Mouse (Mus musculus) cerebellum, adult 11 months (tissue): ENCODE measurements around the gene Scn8a.
"Not testable (repeated sequence)": the region's sequence is repeated elsewhere in the genome, so short reads cannot be mapped to it uniquely, and the experiment has no call there.

Experiments used
- DNase-seq: peaks from one replicate; pipeline ENCODE4 v3.0.0; 2022

Scn8a gene

DNA sequence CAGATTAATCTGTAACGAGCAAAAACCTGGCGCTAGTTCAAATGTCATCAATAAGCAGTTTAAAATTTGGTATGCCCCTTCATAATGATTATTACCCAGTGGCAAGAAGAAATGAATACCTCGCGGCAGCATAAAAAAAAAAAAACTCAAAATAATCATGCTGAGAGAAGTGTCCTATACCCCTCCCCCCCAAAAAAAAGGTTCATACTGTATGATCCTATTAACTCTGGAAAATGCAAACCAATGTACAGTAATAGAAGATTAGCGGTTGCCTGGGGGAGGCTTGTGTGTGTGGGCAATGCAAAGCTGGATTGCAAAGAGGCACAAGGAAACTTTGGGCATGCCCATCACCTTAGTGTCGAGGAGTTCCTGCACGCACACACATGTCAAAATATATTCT, at the start of gene Scn8a:
Gene Scn8a, plus strand, starts transcription at position 301 of the 400 bp plus-strand sequence.
- no peak for DNase-seq

- no peak for DNase-seq
Observed at GRCm38 (mm10) chr15:100821824-100822223, 47.8 kb upstream of the Scn8a start.

DNA sequence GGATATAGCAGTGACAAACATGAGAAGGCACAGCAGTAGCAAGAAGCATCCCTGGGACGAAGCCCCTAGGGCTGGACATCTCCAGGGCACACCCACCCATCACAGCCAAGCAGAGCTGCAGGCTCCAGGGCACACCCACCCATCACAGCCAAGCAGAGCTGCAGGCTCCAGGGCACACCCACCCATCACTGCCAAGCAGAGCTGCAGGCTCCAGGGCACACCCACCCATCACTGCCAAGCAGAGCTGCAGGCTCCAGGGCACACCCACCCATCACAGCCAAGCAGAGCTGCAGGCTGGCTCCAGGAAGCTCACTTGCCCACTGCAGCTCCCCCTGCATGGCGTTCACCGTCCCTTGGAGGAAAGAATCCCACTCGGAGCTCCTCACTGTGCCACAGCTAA, 47.3 kb upstream of the Scn8a start:
- not testable (repeated sequence) for DNase-seq

GRCm38 (mm10) chr15:100825249-100825856, 44.3 kb upstream of the Scn8a start:
- DNase-seq, result no peak

DNA sequence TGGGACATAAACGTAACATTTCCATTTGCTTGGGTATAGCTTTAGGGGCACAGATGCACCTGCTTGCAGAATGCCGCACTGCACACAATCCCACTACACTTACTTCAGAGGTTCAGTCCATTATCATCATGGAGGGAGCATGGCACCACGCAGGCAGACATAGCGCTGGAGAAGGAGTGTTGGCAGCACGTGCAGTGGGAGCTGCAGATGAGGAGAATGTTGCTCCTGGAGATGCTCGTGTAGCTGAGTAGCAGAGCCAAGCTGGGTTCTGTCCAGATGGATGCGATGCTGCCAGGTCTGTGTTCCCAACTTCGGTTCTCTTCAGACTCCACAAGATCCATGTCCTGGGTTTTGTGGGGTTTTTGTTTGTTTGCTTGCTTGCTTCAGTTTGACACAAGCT, 43.6 kb upstream of the Scn8a start:
- DNase-seq, result no peak

DNA sequence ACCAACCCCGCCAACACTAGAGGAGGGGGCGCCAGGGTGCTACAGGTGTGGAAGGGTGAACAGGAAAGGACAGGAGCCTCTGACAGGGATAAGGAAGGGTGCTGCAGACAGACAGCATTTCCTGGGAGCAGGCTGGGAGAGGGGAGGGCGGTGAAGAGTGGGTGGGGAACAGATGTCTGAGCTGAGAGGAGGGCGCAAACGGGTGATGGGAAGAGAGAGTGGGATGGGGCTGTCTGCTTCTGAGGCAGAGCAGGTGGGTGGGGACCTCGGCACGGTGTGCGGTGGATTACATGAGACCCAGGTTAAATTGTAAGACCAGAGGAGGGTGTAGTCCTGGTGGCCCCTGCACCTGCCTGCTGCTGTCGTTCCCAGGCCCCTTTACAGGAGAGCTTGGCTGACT, 39.9 kb upstream of the Scn8a start:
- no peak for DNase-seq

GRCm38 (mm10) chr15:100830682-100831081, 39.0 kb upstream of the Scn8a start:
- no peak for DNase-seq

DNA sequence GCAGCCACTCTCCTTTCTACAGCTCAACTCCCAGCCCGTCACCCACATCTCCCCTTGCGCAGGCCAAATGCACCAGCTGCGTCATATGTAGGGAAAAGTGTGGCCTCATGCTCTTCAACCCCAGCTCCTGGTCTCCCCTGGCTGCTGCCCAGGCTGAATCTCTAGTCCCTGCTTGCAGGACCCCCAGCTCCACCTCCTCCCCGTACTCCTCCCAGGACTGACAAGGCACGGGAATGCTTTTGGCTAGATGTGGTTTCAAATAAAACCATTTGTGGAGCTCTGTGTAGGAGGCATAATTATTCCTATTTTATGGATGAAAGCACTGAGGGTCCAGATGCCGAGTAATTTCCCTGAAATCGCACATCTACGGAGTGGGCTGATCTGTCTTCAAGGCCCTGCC, 37.5 kb upstream of the Scn8a start:
- DNase-seq, result no peak

DNA sequence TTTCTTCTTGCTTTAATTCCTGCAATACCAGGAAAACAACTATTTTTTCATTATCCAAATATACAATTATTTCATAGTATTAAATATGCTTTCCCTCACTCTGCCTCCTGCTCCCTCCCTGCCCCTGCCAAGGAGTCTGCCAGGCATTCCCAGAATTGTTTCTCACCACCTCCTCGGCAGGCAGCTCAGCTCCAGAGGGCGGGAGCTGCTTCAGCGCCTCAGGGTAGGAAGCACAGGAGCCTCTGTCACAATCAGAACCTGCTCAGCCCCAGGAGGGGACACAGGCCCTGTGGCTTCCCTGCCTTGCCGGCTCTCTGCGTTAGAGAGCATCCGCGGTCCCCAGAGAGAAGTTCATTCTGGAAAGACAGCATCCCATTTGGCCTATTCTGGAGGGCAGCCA, 36.9 kb upstream of the Scn8a start:
- no peak for DNase-seq

GRCm38 (mm10) chr15:100836729-100837128, 32.9 kb upstream of the Scn8a start:
- DNase-seq, result no peak

DNA sequence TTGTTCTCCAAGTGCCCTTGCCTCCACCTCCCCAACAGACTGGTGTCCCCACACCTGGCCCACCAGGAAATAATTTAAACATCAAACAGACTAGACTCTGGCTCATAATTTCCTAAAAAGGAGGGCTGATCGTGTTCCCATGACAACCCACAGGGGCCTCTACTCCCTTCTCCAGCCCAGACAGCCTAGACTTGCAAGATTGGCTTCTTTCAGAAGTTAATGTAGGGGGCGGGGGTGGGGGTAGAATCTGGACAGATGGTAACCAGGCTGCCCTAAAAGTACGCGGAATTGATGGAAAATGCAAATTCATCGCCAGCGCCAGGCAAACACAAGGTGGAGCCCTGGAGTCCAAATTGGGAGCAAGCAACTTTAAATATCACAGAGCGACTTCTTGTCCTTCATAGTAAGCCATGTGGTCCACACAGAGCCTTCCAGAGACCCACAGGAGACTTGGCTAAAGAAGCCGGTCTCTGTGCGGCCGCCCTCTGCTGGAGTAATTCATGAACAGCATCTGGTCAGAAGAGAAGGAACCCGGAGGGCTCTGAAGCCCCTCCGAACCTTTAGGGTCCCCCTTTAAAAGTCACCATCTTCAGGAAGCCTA, 31.0 kb upstream of the Scn8a start:
- DNase-seq, result peak; percentile 68

- no peak for DNase-seq
Observed at GRCm38 (mm10) chr15:100844336-100844735, 25.3 kb upstream of the Scn8a start.

- peak; percentile 24 for DNase-seq
Observed at GRCm38 (mm10) chr15:100845049-100845879, 24.4 kb upstream of the Scn8a start.

GRCm38 (mm10) chr15:100847193-100847592, 22.5 kb upstream of the Scn8a start:
- no peak for DNase-seq

GRCm38 (mm10) chr15:100857586-100857985, 12.1 kb upstream of the Scn8a start:
- no peak for DNase-seq

DNA sequence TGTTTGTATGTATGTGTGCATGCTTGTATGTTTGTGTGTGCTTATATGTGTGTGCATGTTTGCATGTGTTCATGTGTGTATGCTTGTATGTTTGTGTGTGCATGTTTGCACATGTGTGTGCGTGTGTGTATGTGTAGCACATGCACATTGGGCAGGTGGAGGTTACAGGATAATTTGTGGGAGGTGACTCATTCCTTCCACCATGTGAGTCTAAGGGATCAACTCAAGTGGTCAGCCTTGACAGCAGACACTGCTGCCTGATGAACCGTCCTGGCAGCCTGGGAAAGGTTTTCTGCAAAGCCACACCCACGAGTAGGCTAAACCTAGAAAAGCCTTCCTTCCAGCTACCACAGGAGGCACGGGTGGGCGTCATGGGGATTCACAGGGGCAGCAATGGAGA, 8.8 kb upstream of the Scn8a start:
- DNase-seq, result no peak

DNA sequence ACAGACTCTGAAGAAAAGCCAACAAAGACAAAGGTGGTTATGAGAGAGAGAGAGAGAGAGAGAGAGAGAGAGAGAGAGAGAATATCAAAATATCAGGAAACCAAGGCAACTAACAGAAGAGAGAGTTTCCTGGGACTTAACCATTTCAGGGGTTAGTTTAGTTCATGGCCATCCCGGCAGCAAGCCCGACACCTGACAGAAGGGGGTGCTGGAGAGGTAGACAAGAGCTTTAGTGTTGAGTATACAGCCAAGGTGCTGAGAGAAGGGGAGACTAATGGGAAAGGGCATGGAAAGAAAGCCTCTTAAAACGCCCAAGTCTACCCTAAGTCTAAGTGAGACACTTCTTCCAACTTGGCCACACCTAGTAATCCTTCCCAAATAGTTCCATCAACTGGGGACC, 4.1 kb upstream of the Scn8a start:
- DNase-seq, result no peak

DNA sequence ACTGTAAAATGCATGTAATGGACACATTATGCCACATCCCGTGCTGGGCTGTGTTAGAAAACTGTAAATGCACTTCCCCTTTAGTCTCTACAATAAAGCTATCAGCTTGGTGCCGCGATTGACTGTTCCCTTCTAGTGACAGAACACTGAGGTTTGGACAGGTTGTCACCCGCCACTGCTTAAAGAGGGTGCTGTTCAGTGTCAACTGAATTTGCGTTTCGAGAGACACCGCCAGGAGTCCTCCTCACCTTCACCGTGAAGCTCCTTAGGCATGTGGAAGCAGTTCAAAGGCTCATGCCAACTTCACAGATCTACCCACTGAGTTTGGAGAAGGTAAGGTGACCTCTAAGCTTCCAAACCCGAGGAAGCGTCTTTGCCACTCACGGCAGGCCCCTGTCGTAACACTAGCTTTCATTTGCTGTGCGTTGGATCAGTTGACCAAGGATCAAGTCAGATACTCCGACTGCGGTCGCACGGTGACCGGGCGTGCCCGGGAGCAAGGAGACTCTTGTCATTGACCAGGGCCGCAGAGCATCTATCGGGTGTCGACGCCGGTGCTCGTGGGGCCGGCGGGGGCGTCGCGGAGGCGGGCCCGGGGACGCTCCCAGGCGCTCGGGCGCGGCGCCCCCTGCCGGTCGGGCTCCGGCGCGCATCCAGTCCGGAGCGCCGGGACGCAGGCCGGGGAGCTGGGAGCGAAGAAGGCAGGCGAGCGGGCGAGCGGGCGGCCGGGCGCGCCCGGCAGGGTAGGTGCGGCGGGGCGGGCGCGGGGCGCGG, 530 bp downstream of the Scn8a start:
- DNase-seq, result peak; percentile 87

DNA sequence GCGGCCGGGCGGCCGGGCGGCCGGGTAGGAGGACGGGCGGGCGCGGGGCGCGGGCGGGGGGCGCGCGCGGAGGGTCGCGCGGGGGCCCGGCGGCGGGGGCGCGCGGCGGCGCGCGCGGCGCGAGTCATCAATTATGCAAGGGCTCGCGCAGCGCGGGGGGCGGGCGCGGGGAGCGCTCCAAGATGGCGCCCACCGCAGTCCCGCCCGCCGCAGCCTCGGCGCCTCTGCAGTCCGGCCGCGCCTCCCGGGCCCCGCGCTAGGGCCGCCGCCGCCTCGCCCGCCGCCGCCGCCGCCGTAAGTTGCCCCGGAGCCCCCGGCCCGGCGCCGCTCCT, 1.1 kb downstream of the Scn8a start:
- DNase-seq, result peak; percentile 74

DNA sequence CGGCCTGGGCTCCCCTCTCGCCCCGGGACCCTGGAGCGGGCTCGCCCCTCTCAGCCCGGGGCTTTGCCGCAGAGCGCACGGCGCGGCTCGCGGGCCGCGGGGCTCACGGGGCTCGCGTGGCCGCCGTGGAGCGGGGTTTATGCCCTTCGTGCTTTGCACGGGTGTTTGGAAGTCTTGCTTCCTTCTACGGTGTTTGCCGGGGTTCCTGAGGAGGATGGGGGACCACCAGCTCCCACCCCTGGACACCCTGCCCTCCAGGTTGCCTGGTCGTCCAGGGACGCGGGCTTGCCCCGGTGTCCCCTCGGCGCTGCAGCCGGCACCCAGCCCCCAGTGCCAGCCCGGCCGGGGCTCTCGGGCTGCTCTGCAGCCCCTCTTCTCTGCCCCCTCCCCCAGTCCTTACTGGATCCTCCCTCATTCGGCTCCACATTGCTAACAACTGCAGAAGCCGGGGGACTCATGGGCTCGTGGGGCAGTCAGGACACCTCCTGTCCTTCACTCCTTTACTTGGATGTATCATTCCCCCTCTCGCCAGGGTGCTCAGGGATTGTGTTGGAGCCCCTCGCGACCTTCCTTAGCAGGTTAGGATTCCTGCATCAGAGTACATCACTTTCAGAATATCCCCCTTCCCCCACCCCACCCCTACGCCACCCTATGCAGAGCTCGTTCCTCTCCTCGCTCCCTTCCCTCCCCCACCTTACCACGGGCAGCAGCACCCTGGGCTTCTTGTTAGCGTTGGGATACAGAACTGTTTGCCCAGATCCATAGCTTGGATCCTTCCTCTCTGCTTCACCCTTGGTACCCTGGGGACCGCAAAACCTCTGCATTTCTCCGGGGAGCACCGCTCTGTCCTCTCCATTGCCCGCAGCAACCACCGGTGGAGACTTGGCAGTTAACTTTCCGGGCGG, 1.7 kb downstream of the Scn8a start:
- DNase-seq, result peak; percentile 53

GRCm38 (mm10) chr15:100873155-100873554, 3.5 kb downstream of the Scn8a start:
- DNase-seq, result no peak

GRCm38 (mm10) chr15:100879073-100879472, 9.4 kb downstream of the Scn8a start:
- DNase-seq, result no peak
